Mouse (Mus musculus): ENCODE data around the gene Bex6.
A peak's percentile ranks its signal among the peaks of the same experiment; 100 is the strongest.
"Not testable (repeated sequence)": the region's sequence is repeated elsewhere in the genome, so short reads cannot be mapped to it uniquely, and the experiment has no call there.

Gene Bex6

GRCm38 (mm10) chr16:32174340-32175005, 5.2 kb upstream of the Bex6 start:
- no peak for DNase-seq (ENCODE audit: low spot score)

DNA sequence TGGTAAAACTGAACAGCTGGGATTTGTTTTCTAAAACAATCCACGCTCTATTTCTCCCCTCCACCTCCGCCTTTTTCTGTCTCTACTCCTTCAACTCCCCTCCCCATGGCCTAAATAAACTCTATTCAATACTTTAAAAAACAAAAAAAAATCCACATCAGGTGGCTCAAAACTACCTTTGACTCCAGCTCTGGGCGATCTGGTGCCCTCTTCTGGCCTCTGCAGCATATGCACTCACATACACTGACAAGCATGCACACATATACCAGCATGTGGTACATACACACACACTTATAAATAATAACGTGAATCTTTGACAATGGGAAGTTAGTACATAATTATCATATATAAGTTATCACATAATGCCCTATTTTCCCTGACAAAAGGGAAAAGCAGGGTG, 4.6 kb upstream of the Bex6 start:
- DNase-seq (ENCODE audit: low spot score) = no peak

DNA sequence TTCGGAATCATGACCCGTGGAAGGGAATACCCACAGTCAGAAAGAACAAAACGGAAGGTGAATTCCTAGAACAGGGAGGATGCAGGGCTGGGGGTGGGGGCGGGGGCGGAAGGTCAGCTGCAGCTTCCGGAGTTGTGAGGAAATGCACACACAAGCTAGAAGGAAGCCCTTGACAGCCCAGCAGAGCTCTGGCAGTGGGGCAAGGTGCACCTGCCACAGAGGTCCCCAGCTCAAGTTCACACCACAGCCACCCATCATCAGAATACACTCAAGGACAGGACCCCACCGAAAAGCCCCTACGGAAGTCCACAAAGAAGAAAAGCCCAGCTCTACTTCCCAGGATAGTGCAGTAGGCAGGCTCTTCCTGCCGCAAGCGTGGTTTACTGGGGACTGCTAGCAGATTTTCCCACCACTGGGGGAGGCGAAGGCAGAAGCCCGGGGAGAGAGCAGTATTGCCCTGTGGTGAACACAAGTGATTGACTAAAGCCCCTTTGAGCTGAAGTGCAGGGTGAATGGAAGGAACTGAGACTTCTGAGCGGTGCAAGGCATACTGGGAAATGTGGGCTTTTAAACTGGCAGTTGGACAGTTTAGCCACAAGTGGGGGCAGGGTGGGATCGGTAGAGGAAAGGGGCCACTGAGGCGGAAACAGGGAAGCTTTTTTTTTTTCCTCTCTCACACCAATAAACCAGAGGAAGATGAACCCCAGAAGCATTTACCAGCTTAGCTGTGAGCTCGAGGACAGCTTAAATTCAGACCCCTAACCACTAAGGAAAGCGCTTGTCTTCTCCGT, 2.5 kb upstream of the Bex6 start:
- no peak for DNase-seq (ENCODE audit: low spot score)

DNA sequence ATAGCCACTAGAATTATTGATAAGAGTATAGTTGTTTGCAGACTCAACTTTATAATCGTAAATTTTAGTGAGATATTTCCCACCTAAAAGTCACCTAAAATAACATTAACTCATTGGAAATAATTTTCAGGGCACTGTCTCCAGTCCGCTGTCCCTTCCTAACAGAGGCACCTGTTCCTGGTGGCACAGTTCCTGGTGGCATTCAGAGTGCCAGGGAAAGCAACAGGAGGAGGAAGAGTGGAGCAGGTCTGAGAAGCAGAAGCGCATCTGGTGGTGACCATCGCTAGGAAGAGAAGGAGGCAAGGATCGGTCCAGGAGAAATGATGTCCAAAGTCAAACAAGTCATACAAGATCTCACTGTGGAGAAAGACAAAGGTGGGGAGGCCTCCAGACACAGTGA, 6.4 kb downstream of the Bex6 start:
- DNase-seq (ENCODE audit: low spot score) = no peak

- DNase-seq (ENCODE audit: low spot score) = no peak
These were observed 9.5 kb downstream of the Bex6 start for GRCm38 (mm10) chr16:32189109-32189508.

- DNase-seq (ENCODE audit: low spot score) = no peak
These were observed 10.4 kb downstream of the Bex6 start for GRCm38 (mm10) chr16:32190011-32190441.

DNA sequence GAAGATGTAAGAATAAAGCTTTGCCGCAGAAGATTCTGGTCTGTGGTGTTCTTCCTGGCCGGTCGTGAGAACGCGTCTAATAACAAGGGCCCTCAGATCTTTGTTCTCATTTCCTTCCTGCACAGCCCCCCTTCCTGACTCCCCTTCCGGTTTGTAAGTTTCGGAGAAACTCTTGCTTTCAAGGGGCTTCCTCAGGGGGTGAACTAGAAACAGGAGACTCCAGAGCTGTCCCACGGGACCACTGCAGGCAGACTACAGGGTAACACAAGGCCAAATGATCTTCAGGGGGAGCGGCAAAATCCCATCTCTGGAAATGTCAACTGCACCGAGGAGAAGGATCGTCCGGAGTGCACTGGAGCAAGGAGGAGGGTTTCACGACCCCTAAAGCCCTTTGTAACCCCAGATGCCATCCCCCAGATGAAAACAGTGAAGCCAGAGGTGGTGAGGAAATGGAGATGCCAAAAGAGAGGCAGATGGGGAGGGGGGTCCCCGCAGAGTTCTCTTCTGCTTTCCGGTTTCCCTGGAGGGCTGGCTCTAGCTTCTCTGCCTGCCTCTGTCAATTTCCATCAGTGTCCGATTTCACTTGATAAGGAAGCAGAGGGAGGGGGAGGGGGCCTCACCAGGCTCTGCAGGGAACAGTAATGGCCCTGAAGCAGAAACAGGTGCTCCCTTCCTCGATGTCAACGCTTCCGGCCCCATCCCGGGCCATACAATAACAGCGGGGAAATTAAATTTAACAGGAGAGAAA, 20.8 kb downstream of the Bex6 start:
- DNase-seq (ENCODE audit: low spot score) = peak; percentile 73

DNA sequence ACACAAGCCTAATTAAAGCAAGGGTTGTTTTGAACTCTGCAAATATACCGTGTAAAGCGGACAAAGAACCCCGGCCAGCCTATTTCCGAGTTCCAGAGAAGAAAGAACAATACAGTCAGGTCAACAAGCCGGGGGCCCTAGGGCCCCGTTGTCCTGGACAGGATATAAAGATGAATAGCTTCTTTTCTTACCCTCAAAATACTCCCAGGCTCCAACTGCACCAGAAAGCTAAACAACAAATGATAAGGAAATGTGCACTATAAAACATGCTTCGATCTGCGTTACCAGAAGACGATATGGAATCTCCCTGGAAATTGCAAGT, 21.3 kb downstream of the Bex6 start:
- DNase-seq (ENCODE audit: low spot score) = no peak

GRCm38 (mm10) chr16:32202681-32203080, 23.1 kb downstream of the Bex6 start:
- DNase-seq (ENCODE audit: low spot score) = no peak

GRCm38 (mm10) chr16:32204902-32205301, 25.3 kb downstream of the Bex6 start:
- no peak for DNase-seq (ENCODE audit: low spot score)

DNA sequence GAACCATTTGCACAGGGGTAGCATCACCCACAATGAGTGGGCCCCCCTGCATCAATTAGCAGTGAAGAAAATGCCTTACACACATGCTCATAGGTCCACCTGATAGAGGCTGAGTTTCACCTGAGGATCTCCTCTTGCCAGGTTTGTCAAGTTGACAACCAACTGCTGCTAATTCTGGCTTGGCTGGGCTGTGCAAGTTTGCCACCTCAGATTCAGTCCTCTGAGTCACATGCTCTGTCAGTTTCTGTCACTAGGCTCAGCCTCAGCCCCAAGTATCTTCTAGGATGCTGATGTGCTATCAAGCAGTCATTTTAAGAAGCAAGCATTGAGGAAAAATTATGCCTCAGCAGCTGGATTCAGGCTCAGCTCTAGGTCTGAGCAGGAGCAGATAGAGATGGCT, 34.5 kb downstream of the Bex6 start:
- no peak for DNase-seq (ENCODE audit: low spot score)

DNA sequence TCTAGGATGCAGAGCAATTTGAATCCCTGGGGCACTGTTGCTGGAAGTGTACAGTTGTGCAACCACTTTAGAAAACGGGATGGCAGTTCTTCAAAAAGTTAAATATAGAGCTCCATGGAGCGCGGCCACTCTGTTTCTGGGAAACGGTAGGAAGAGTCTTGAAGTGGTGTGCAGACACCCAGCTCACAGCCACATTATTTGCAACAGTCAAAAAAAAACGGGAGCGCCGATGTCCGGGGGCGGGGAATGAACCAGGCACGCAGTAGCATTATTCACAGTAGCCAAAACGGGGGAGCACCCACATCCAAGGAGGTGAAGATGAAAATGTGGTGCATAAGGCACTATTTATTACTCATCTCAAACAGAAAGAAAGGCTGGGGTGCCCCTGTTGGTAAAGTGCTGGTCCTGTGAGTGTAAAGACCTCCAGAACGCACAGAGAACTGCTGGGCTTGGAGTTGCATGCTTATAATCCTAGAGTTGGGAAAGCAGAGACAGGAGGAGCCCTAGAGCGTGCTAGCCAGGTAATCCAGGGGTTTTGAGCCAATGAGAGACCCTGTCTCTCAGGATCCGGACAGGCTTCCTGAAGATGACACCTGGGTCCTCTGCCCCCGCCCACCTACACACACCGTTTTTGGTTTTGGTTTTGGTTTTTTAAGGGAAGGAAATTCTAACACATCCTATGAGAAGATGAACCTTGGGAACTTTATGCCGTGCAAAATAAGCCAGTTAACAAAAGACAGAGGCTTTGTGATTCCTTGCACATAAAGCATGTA, 35.4 kb downstream of the Bex6 start:
- no peak for DNase-seq (ENCODE audit: low spot score)

- no peak for DNase-seq (ENCODE audit: low spot score)
These were observed 42.2 kb downstream of the Bex6 start for GRCm38 (mm10) chr16:32221803-32222202.

DNA sequence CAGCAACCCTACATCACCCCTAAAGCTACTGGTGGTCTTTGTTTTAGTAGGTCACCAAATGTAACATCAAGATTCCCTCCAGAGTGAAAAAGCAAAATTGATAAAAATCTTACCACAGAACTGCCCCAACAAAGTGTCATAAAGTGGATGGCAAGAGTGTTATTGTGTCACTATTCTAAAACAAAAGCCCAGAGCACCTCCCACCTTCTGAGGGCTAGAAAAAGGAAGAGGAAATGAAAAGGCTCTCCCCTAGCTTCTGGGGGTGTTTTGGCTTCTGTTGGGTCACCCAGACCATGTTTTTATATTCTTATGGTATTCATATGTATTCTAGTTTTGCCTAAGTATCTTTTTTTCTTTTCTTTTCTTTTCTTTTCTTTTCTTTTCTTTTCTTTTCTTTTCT, 42.8 kb downstream of the Bex6 start:
- no peak for DNase-seq (ENCODE audit: low spot score)

- DNase-seq (ENCODE audit: low spot score) = not testable (repeated sequence)
These were observed 52.4 kb downstream of the Bex6 start for GRCm38 (mm10) chr16:32232050-32232449.

All from embryo, embryonic 10.5 days (tissue).